Mouse (Mus musculus) ES-E14 (cell line): ENCODE results near the gene Adgrf3.

Experiments
- CHD2 ChIP-seq: IDR thresholded peaks from 2 replicates; pipeline ENCODE4 v1.6.1; 2014; ENCODE audit warnings: mild to moderate bottlenecking, low read depth, low read length, inconsistent platforms
- HCFC1 ChIP-seq: IDR thresholded peaks from 2 replicates; pipeline ENCODE4 v1.6.1; 2012; ENCODE audit warnings: low read length, inconsistent platforms, borderline replicate concordance; ENCODE audit not compliant: insufficient read depth
- MAFK ChIP-seq: IDR thresholded peaks from 2 replicates; pipeline ENCODE4 v1.6.1; 2014; ENCODE audit warnings: mild to moderate bottlenecking, low read depth, low read length, inconsistent platforms; ENCODE audit not compliant: insufficient read depth
- ZC3H11A ChIP-seq: IDR thresholded peaks from 2 replicates; pipeline ENCODE4 v1.6.1; 2012; ENCODE audit warnings: low read depth, mild to moderate bottlenecking, inconsistent platforms, low read length, borderline replicate concordance
- ZNF384 ChIP-seq: IDR thresholded peaks from 2 replicates; pipeline ENCODE4 v1.6.1; 2012; ENCODE audit warnings: low read depth, low read length, inconsistent platforms

DNA sequence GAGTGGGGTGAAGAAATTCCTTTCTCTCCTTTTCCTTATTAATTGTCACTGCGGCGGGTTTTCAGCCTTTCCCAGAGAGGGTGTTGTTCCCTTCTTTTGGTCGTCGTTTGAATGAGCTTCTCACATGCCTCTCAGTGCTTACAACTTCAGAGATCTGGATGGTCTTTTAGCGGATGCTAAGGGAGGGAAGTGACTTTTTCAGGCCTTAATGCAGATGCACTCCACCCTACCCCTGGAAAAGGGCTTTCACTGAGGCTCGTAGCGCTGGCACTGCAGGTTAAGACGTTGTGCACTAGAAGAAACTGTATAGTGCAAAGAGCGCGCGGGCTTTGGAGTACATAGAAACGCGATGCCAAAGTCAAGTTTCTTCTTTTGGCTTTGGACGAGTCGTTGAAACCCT is 27.5 kb upstream of the Adgrf3 start:
- TF ChIP-seq ZNF384 (no peak), ZC3H11A (no peak), MAFK (no peak), HCFC1 (no peak), CHD2 (no peak)
